Mouse (Mus musculus) Patski (cell line): ENCODE data around the gene Pip5k1b. TPM values are rescaled to one million over a fixed set of nuclear protein-coding genes. Genes with fewer than 3 reads are reported as not detected.

Experiments used
- ATAC-seq: fragments of 100-300 bp; one replicate; pipeline ENCODE4 v1.8.0; 2021
- CTCF ChIA-PET: fragments of 350-600 bp; sonication (Branson Sonifier 250); formaldehyde crosslinking; loops from one replicate; lab custom pipeline; 2022; ENCODE audit warnings: inconsistent platforms; lab: Charles Lee
- POLR2A ChIA-PET: fragments of 350-600 bp; sonication (Branson Sonifier 250); formaldehyde crosslinking; loops from one replicate; lab custom pipeline; 2022; ENCODE audit warnings: antibody characterized with exemption, inconsistent platforms; lab: Charles Lee
- DNase-seq: peaks from one replicate; pipeline ENCODE4 v3.0.0-alpha.2; 2011; ENCODE audit warnings: low read depth, low spot score
- H3K27me3 ChIP-seq: fragments of 371-371 bp; one replicate; pipeline ENCODE4 v1.5.1; 2021
- CTCF ChIP-seq: fragments of 100-300 bp; IDR thresholded peaks from one replicate; pipeline ENCODE4 v1.5.1; 2021
- in situ Hi-C: fragments of 300-500 bp; cut with MboI; formaldehyde crosslinking; loops from 3 replicates; pipeline ENCODE4 v1.11.1; 2018; ENCODE audit warnings: low pct_unique_long_range_greater_than_20kb, mixed read lengths
- polyA plus RNA-seq: library from polyadenylated mRNA; unstranded; gene quantifications from one replicate; pipeline ENCODE4 v1.2.3, GENCODE M21; 2021

Gene Pip5k1b
- polyA plus RNA-seq, 1 experiment from 2014 or later = 5.6 TPM

DNA sequence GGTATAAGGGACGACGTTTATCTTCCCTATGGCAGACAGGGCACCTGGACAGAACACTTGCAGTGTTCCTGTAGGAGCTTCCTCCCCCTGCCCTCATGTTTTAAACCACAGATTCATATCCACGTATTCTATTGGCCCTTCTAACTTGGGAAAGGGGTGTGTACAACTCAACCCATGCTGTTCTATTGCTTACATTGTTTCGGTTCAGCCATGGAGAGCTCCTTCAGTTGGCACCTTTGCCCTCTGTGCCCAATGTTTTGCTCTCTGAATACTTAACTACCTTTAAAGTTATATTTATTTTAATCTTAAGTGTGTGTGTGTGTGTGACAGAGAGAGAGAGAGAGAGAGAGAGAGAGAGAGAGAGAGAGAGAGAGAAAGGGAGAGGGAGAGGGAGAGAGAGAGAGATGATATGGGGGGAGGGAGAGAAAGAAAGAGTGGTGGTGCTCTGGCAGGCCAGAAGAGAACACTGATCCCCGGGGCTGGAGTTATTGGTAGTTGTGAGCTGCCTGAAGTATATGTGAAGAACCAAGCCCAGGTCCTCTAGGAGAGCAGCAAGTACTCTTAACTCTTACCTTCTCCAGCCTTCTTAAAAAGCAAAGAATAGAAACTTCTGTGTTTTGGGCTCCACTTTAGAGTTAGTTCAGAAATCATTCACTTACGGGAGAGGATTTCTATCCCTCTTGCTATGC is 234.3 kb downstream of the Pip5k1b start:
- CTCF ChIA-PET = interaction anchor here (0.9 kb wide), 1 partner anchor 31 kb away, joined by 4 read pairs; no protein-coding TSS in a partner anchor
- DNase-seq (no peak), ATAC-seq (no peak)
- H3K27me3 ChIP-seq = no peaks in the 10 kb centered on the region
- TF ChIP-seq CTCF = no peak
- in situ Hi-C loops = no loop called here
- POLR2A ChIA-PET = no interaction called here

GRCm38 (mm10) chr19:24318172-24318571 is 237.5 kb downstream of the Pip5k1b start:
- no peaks in the 10 kb centered on the region for H3K27me3 ChIP-seq
- ChIA-PET CTCF (interaction anchor here (1.0 to 1.3 kb wide), 2 partner anchors 12 to 37 kb away, joined by 3 to 4 read pairs; partner anchors contain the start of gene Fxn), POLR2A (no interaction called here)
- no peak for TF ChIP-seq CTCF
- DNase-seq (no peak), ATAC-seq (no peak)
- in situ Hi-C loops = no loop called here

DNA sequence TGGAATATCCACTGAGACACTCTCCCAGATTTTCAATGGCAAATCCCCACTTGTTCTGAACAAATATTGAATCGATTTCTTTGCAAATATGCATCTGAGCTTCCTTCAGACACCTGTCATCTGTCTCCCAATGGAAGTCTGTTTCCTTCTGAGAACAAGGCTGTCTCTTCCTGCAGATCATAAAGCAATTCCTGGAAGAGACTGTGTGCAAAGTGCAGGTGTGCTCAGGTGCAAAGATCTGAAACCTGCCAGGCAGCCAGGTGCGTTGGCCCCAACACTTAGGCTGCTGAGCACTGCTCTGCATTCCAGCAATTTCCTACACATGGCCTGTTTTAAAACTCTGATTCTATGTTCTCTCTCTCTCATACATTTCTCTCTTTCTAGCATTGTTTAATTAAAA is 237.9 kb downstream of the Pip5k1b start:
- DNase-seq (no peak), ATAC-seq (no peak)
- ChIA-PET POLR2A (no interaction called here), CTCF (interaction anchor here (1.3 kb wide), 1 partner anchor 37 kb away, joined by 4 read pairs; the partner anchor contains the start of gene Fxn)
- in situ Hi-C loops = no loop called here
- H3K27me3 ChIP-seq = no peaks in the 10 kb centered on the region
- no peak for TF ChIP-seq CTCF

DNA sequence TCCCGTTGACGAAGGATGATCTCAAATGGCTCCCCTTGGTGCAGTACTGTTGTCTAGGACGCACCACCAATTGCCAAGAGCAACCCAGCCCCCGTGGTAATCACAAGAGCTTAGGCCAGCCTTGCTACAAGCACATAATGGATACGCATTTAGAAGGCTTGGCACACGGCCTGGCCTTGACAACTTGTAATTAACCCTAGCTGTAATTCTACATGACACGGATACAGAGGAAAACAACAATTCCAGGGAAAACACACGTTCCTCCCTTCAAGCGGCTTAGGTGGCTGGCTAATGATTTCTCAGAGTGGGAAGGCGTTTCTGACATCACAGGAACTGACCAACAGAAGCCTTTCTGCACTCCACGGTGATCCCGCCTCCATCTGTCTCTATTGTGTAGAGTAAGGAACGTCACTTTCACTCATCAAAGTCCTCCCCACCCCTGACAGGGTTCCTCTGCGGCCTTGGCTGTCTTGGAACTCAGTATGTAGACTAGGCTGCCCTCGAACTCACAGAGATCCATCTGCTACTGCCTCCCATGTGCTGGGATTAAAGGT is 238.6 kb downstream of the Pip5k1b start:
- no peak for DNase-seq
- no peak for ATAC-seq
- in situ Hi-C loops = no loop called here

GRCm38 (mm10) chr19:24316060-24316725 is 239.5 kb downstream of the Pip5k1b start:
- DNase-seq = no peak
- ChIA-PET CTCF (interaction anchor here (0.9 kb wide), 1 partner anchor 9 kb away, joined by 3 read pairs; no protein-coding TSS in a partner anchor), POLR2A (no interaction called here)
- ATAC-seq = no peak
- H3K27me3 ChIP-seq = no peaks in the 10 kb centered on the region
- no peak for TF ChIP-seq CTCF
- in situ Hi-C loops = no loop called here

More for the DNA sequence above, 238.6 kb downstream of the Pip5k1b start:
- TF ChIP-seq CTCF = no peak
- CTCF ChIA-PET = no interaction called here
- no peaks in the 10 kb centered on the region for H3K27me3 ChIP-seq
- POLR2A ChIA-PET = interaction anchor here (0.6 kb wide), 1 partner anchor 248 kb away, joined by 3 read pairs; no protein-coding TSS in a partner anchor

GRCm38 (mm10) chr19:24315234-24315633 is 240.4 kb downstream of the Pip5k1b start:
- POLR2A ChIA-PET = no interaction called here
- H3K27me3 ChIP-seq = no peaks in the 10 kb centered on the region
- in situ Hi-C loops = no loop called here
- CTCF ChIA-PET = interaction anchor here (1.3 kb wide), 1 partner anchor 14 kb away, joined by 3 read pairs; no protein-coding TSS in a partner anchor
- ATAC-seq = no peak
- no peak for TF ChIP-seq CTCF
- DNase-seq = no peak

DNA sequence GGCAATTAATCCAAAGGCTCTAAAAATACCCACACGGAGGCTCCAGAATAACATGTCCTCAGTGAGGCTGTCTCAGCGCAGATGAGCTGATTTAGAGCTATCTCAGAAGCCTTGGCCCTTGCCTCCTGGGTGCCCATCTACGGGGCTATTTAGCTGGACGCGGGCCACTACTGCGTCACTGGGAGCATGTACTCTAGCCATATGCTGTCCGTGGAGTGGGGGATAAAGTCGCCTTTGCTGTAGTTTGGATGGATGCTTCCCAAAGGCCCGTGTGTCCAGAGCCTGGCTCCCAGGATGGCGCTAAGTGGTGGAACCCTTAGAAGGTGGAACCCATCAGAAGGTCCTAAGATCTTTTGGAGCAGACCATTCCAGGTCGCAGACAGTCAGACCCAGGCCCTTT is 241.0 kb downstream of the Pip5k1b start:
- CTCF ChIA-PET = interaction anchor here (1.3 kb wide), 1 partner anchor 14 kb away, joined by 3 read pairs; no protein-coding TSS in a partner anchor
- TF ChIP-seq CTCF = no peak
- DNase-seq (no peak), ATAC-seq (no peak)
- POLR2A ChIA-PET = no interaction called here
- no peaks in the 10 kb centered on the region for H3K27me3 ChIP-seq
- in situ Hi-C loops = no loop called here

- no peak for ATAC-seq
- CTCF ChIA-PET = no interaction called here
- in situ Hi-C loops = no loop called here
- no peak for DNase-seq
- no peak for TF ChIP-seq CTCF
- no peaks in the 10 kb centered on the region for H3K27me3 ChIP-seq
- POLR2A ChIA-PET = no interaction called here
Measured at GRCm38 (mm10) chr19:24312556-24313342, 242.9 kb downstream of the Pip5k1b start.

DNA sequence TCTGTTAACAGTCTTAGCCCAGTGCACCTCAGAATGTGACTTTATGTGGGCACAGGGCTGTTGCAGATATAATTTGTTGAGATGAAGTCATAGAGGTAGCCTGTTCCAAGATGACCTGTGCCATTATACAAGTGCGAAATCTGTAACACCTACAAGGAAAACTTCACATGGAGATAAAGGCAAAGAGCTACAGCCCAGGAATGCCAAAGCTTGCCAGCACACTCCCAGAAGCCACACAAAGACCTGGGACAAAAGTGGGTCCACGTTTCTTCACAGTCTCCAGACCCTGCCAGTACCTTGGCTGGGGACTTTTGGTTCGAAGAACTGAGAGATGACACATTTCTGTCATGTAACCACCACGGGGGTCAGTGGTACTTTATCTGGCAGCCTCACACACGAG is 243.6 kb downstream of the Pip5k1b start:
- ATAC-seq = no peak
- in situ Hi-C loops = no loop called here
- ChIA-PET CTCF (no interaction called here), POLR2A (no interaction called here)
- DNase-seq = no peak
- H3K27me3 ChIP-seq = no peaks in the 10 kb centered on the region
- no peak for TF ChIP-seq CTCF

DNA sequence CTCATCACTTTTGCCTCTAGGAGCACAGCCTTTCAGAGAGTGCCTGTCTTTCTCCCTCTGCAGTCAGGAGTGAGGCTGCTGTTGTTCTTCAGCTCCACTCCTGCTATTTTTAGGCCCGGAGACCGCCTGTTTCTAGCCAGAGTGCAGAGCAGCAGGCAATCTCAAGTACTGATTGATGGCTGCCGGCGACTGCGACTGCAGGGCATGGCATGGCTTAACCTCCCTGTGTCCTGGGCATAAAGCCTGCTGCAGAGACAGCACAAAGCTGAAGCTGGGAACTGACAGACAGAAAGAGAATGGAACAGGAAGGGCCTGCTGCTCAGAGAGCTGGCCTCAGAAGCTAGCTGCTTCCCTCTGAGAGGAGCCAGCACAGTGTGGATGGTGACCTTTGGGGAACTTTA is 247.4 kb downstream of the Pip5k1b start:
- no peak for TF ChIP-seq CTCF
- no peak for ATAC-seq
- no peaks in the 10 kb centered on the region for H3K27me3 ChIP-seq
- ChIA-PET POLR2A (no interaction called here), CTCF (interaction anchor here (1.2 kb wide), 1 partner anchor 8 kb away, joined by 3 read pairs; no protein-coding TSS in a partner anchor)
- no peak for DNase-seq
- in situ Hi-C loops = loop anchor here (10.0 kb wide), 1 partner anchor 386 kb away; no protein-coding TSS in a partner anchor
